Mouse (Mus musculus) intestine, embryonic 14.5 days (tissue): Measurements from ENCODE around the gene Kirrel3. TPM values are rescaled to one million over a fixed set of nuclear protein-coding genes. Genes with fewer than 3 reads are reported as not detected.

Experiments
- ATAC-seq: fragments of 200-750 bp; cut with Nextera tagmentation; replicated peaks from 2 replicates; pipeline ENCODE4 v1.8.0; 2017; ENCODE audit warnings: low read depth, moderate number of reproducible peaks, moderate TSS enrichment, moderate library complexity; ENCODE audit not compliant: low FRiP score, low TSS enrichment
- DNase-seq: peaks from one replicate; pipeline ENCODE4 v3.0.0-alpha.2; 2018; ENCODE audit warnings: low spot score
- H3K27ac ChIP-seq: fragments of 300-500 bp; sonication (generic); 2 replicates; pipeline ENCODE4 v1.5.1; 2014; ENCODE audit warnings: low read depth, mild to moderate bottlenecking, control low read depth
- H3K27me3 ChIP-seq: fragments of 300-500 bp; sonication (generic); replicated peaks from 2 replicates; pipeline ENCODE4 v1.6.1; 2014; ENCODE audit warnings: low read length, control low read depth; ENCODE audit not compliant: control insufficient read depth, insufficient read depth
- H3K36me3 ChIP-seq: fragments of 300-500 bp; sonication (generic); 2 replicates; pipeline ENCODE4 v1.6.1; 2014; ENCODE audit warnings: low read length, control low read depth; ENCODE audit not compliant: control insufficient read depth, insufficient read depth
- H3K4me1 ChIP-seq: fragments of 300-500 bp; sonication (generic); replicated peaks from 2 replicates; pipeline ENCODE4 v1.6.1; 2014; ENCODE audit warnings: low read length, control low read depth, mixed read lengths; ENCODE audit not compliant: control insufficient read depth, insufficient read depth
- H3K4me2 ChIP-seq: fragments of 300-500 bp; sonication (generic); 2 replicates; pipeline ENCODE4 v1.6.1; 2014; ENCODE audit warnings: low read length
- H3K4me3 ChIP-seq: fragments of 300-500 bp; sonication (generic); 2 replicates; pipeline ENCODE4 v1.5.1; 2014; ENCODE audit warnings: low read depth, low read length, control low read depth, mixed read lengths
- H3K9ac ChIP-seq: fragments of 300-500 bp; sonication (generic); 2 replicates; pipeline ENCODE4 v1.6.1; 2014; ENCODE audit warnings: mild to moderate bottlenecking, low read length
- H3K9me3 ChIP-seq: fragments of 300-500 bp; sonication (generic); 2 replicates; pipeline ENCODE4 v1.6.1; 2016; ENCODE audit warnings: low read length, control low read depth; ENCODE audit not compliant: control insufficient read depth
- WGBS: fragments of 180-500 bp; shearing (Covaris S2); extraction: QIAGEN DNeasy Blood & Tissue Kit; methylation state at CpG from one replicate; pipeline ENCODE4 v1.1.7; 2014; 5-methylcytosine and 5-hydroxymethylcytosine counted together
- polyA plus RNA-seq: library from polyadenylated mRNA; unstranded; fragments of >200 nt; fragmentation: Nextera tagmentation; extraction: Ambion mirVana; gene quantifications from 2 replicates; pipeline ENCODE4 v1.2.1, GENCODE M21; 2014

Gene Kirrel3
- polyA plus RNA-seq, 1 experiment from 2014 or later: 3.2 TPM

- H3K9me3 ChIP-seq: no peaks in the 10 kb centered on the region
- ATAC-seq: no peak
- peaks cover 10% of the 10 kb centered on the region; the same call in 1 of the 2 replicates for H3K27me3 ChIP-seq
- no peaks in the 10 kb centered on the region; the same call in 1 of the 2 replicates for H3K4me1 ChIP-seq
- no peak for DNase-seq
- H3K4me2 ChIP-seq: no peak overlapping the region
- H3K9ac ChIP-seq: no peak overlapping the region
- no peak overlapping the region for H3K4me3 ChIP-seq
- 87% methylated on average over 6 of the region's 6 CpGs for WGBS
- no peaks in the 10 kb centered on the region for H3K36me3 ChIP-seq
- H3K27ac ChIP-seq: no peak overlapping the region
These were observed 489.6 kb downstream of the Kirrel3 start for GRCm38 (mm10) chr9:34975245-34975644.

GRCm38 (mm10) chr9:34976596-34977462 lies 491.1 kb downstream of the Kirrel3 start:
- 73% methylated on average over 8 of the region's 8 CpGs for WGBS

GRCm38 (mm10) chr9:34977700-34978099 lies 492.0 kb downstream of the Kirrel3 start:
- no peak overlapping the region for H3K27ac ChIP-seq
- no peak for ATAC-seq
- H3K36me3 ChIP-seq: no peaks in the 10 kb centered on the region
- no peak overlapping the region for H3K9ac ChIP-seq
- no peak overlapping the region for H3K4me2 ChIP-seq
- H3K4me3 ChIP-seq: no peak overlapping the region
- H3K27me3 ChIP-seq: peaks cover 18% of the 10 kb centered on the region; the same call in 1 of the 2 replicates
- H3K9me3 ChIP-seq: no peaks in the 10 kb centered on the region
- no peak for DNase-seq
- no peaks in the 10 kb centered on the region; the same call in 1 of the 2 replicates for H3K4me1 ChIP-seq
- WGBS: 39% methylated on average over 8 of the region's 8 CpGs

More at GRCm38 (mm10) chr9:34976596-34977462, 491.1 kb downstream of the Kirrel3 start:
- no peak overlapping the region for H3K4me3 ChIP-seq
- H3K9me3 ChIP-seq: no peaks in the 10 kb centered on the region
- ATAC-seq: no peak
- no peaks in the 10 kb centered on the region for H3K36me3 ChIP-seq
- no peak overlapping the region for H3K27ac ChIP-seq
- H3K4me2 ChIP-seq: no peak overlapping the region
- H3K27me3 ChIP-seq: peaks cover 14% of the 10 kb centered on the region; the same call in 1 of the 2 replicates
- no peak overlapping the region for H3K9ac ChIP-seq
- H3K4me1 ChIP-seq: no peaks in the 10 kb centered on the region; the same call in 1 of the 2 replicates
- no peak for DNase-seq

GRCm38 (mm10) chr9:34978229-34978628 lies 492.5 kb downstream of the Kirrel3 start:
- Histone ChIP-seq H3K36me3 (no peaks in the 10 kb centered on the region), H3K9ac (no peak overlapping the region), H3K4me2 (no peak overlapping the region), H3K4me1 (no peaks in the 10 kb centered on the region; the same call in 1 of the 2 replicates), H3K9me3 (no peaks in the 10 kb centered on the region), H3K4me3 (no peak overlapping the region), H3K27ac (no peak overlapping the region), H3K27me3 (peaks cover 18% of the 10 kb centered on the region; the same call in 1 of the 2 replicates)
- ATAC-seq: no peak
- WGBS: 64% methylated on average over 3 of the region's 3 CpGs
- DNase-seq: no peak

- Histone ChIP-seq H3K4me1 (no peaks in the 10 kb centered on the region; the same call in 1 of the 2 replicates), H3K27me3 (0 out of 2 replicates have a peak, but pooled peaks cover 16% of the 10 kb centered on the region), H3K9me3 (no peaks in the 10 kb centered on the region), H3K4me2 (no peak overlapping the region), H3K4me3 (no peak overlapping the region), H3K36me3 (no peaks in the 10 kb centered on the region), H3K9ac (no peak overlapping the region), H3K27ac (no peak overlapping the region)
- ATAC-seq (no peak), DNase-seq (no peak)
- 82% methylated on average over 5 of the region's 5 CpGs for WGBS
These were observed 495.0 kb downstream of the Kirrel3 start for GRCm38 (mm10) chr9:34980516-34981265.

- H3K27ac ChIP-seq: no peak overlapping the region
- no peaks in the 10 kb centered on the region for H3K36me3 ChIP-seq
- H3K27me3 ChIP-seq: peaks cover 26% of the 10 kb centered on the region
- peak; percentile 85 for ATAC-seq
- no peak overlapping the region for H3K9ac ChIP-seq
- H3K4me1 ChIP-seq: no peaks in the 10 kb centered on the region
- H3K9me3 ChIP-seq: no peaks in the 10 kb centered on the region
- DNase-seq: no peak
- no peak overlapping the region; the same call in 1 of the 2 replicates for H3K4me2 ChIP-seq
- 30% methylated on average over 12 of the region's 12 CpGs for WGBS
- H3K4me3 ChIP-seq: no peak overlapping the region
These were observed 498.1 kb downstream of the Kirrel3 start for GRCm38 (mm10) chr9:34983513-34984462.

GRCm38 (mm10) chr9:34986156-34986555 lies 500.5 kb downstream of the Kirrel3 start:
- DNase-seq (no peak), ATAC-seq (no peak)
- Histone ChIP-seq H3K9ac (no peak overlapping the region), H3K4me1 (no peaks in the 10 kb centered on the region), H3K27ac (no peak overlapping the region), H3K9me3 (no peaks in the 10 kb centered on the region), H3K4me3 (no peak overlapping the region), H3K4me2 (no peak overlapping the region), H3K27me3 (peaks cover 29% of the 10 kb centered on the region), H3K36me3 (no peaks in the 10 kb centered on the region)
